Mouse (Mus musculus) stomach, postnatal 0 days (tissue): ENCODE results near the gene Plekhg3.

Source experiments
- CTCF ChIP-seq: IDR thresholded peaks from 2 replicates; pipeline ENCODE4 v1.5.1; 2016; ENCODE audit warnings: antibody characterized with exemption, low read depth, mild to moderate bottlenecking, moderate library complexity
- EP300 ChIP-seq: optimal IDR thresholded peaks from 2 replicates; pipeline ENCODE3; 2016; ENCODE audit warnings: antibody characterized with exemption

- TF ChIP-seq CTCF = no peak
- TF ChIP-seq EP300 = no peak
Measured at GRCm38 (mm10) chr12:76536591-76537153, 6.0 kb downstream of the Plekhg3 start.
